Mouse (Mus musculus) fibroblast of lung, adult 2 months (primary cell): Measurements from ENCODE around the gene Crybg2.

Experiments
- DNase-seq: peaks from one replicate; pipeline ENCODE4 v3.0.0-alpha.2; 2011; ENCODE audit warnings: low read depth

Gene Crybg2

DNA sequence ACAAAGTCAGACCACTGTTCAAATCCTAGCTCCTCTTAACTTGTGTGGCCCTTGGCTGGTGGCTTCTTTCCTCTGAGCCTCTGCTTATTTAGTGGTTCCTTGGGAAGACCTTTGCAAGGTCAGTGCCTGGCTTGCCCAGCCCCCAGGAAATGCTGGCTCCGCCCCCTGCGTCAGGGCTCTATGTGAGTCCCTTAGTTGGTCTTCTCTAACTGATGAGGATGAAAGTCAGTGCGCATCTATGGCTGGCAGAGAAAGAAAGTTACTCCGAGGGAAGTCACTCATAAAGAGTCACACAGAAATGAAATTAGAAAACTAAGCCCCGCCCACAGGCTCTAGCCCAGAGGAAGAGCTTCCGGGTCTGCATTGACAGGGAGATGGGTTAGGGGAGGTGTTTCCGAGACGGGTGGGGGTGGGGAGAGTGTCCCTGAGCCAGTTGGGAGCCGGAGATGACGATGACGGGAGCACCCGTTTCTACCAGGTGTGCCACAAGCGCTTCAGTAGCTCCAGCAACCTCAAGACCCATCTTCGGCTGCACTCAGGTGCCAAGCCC is 2.4 kb upstream of the Crybg2 start:
- no peak for DNase-seq

DNA sequence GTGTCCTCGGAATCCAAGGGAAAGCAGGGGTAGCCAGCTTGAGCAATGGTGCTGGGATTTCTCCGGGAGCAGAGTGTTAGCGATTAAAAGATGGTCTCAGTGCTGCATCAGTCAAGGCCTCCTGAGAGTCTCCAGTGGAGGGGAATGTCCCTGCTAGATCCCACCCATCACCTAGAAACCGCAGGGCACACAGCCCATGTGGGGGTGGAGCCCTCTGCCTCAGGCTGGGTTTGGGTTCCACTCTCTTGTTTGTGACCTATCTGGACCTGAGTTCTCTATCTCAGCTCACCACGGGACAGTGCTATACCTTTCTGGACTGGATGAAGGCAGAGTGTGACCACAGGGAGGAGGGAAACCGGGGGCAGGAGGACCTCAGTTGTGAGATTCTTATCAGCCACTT is 1.7 kb upstream of the Crybg2 start:
- DNase-seq = no peak

DNA sequence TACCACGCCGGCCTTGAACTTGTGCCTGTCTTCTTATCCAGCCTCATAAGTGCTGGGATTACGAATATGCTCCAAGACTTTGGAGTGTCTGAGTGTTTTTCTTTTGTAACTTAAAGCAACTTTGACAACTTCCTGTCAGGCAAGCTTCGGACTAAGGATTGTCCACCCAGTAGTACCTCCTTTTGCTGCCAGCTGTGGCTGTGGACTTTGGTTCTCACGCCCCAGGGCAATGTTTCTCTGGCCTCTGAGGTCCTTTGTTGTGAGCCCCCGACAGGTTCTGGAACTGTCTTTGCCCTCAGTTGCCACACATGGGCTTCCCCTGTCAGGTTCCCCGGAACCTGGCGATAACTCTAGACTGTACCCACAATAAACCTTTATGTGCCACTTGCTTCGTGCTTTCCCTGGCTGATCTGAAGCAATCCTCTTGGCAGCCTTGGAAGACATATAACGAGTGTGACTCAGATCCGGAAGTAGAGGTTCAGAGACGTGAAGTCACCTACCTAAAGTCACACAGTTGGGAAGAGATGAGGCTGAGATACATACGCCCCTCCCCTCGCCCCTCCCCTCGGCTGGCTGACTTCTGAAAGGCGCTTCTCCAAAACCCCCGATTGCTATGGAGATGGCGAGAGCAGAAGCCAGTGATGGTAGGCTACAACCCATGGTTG is 683 bp downstream of the Crybg2 start:
- no peak for DNase-seq

- no peak for DNase-seq
Measured at GRCm38 (mm10) chr4:134061944-134062446, 1.4 kb downstream of the Crybg2 start.

DNA sequence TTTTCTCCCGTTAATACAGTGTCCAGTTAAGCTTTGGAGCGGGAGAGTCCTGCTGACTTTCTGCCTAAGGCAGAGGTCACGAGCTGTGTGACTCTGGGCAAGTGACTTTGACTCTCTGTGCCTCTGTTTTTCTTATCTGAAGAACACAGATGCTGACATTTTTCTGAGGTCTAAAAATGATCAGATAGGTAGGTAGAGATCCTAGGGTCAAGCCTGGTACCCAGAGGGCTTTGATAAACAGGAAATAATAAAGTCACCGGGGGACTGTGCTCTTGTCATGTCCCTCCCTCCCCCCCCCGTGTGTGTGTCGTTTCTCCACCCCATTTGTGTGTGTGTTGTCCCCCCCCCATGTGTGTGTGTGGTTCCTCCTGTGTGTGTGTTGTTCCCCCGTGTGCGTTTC is 1.9 kb downstream of the Crybg2 start:
- DNase-seq = no peak

GRCm38 (mm10) chr4:134065431-134066004 is 4.9 kb downstream of the Crybg2 start:
- no peak for DNase-seq

GRCm38 (mm10) chr4:134067383-134067782 is 6.8 kb downstream of the Crybg2 start:
- no peak for DNase-seq

- DNase-seq = no peak
Measured at GRCm38 (mm10) chr4:134067833-134068544, 7.4 kb downstream of the Crybg2 start.

- DNase-seq = no peak
Measured at GRCm38 (mm10) chr4:134068793-134069580, 8.4 kb downstream of the Crybg2 start.

GRCm38 (mm10) chr4:134078694-134079093 is 18.1 kb downstream of the Crybg2 start:
- no peak for DNase-seq

- no peak for DNase-seq
Measured at GRCm38 (mm10) chr4:134080674-134081073, 20.1 kb downstream of the Crybg2 start.

- DNase-seq = no peak
Measured at GRCm38 (mm10) chr4:134081730-134082386, 21.2 kb downstream of the Crybg2 start.

GRCm38 (mm10) chr4:134082460-134082859 is 21.8 kb downstream of the Crybg2 start:
- DNase-seq = no peak

- no peak for DNase-seq
Measured at GRCm38 (mm10) chr4:134084999-134085398, 24.4 kb downstream of the Crybg2 start.

GRCm38 (mm10) chr4:134087412-134087811 is 26.8 kb downstream of the Crybg2 start:
- DNase-seq = no peak

DNA sequence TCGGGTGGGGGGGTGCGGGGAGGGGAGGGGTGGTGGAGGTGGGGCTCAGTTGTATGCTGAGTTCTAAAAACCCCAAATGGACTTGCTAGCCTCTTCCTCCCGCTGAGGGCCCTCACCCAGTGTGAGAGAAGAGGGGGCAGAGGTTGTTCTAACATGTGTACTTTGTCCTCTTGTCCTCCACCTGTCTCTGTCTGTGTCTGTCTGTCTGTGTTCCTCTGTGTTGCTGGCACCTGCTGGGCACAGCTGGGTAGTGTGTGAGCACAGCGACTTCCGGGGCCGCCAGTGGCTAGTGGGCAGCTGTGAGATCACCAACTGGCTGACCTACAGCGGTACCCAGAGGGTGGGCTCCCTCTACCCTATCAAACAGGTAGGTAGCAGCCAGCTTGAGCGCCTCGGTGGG is 28.4 kb downstream of the Crybg2 start:
- no peak for DNase-seq

DNA sequence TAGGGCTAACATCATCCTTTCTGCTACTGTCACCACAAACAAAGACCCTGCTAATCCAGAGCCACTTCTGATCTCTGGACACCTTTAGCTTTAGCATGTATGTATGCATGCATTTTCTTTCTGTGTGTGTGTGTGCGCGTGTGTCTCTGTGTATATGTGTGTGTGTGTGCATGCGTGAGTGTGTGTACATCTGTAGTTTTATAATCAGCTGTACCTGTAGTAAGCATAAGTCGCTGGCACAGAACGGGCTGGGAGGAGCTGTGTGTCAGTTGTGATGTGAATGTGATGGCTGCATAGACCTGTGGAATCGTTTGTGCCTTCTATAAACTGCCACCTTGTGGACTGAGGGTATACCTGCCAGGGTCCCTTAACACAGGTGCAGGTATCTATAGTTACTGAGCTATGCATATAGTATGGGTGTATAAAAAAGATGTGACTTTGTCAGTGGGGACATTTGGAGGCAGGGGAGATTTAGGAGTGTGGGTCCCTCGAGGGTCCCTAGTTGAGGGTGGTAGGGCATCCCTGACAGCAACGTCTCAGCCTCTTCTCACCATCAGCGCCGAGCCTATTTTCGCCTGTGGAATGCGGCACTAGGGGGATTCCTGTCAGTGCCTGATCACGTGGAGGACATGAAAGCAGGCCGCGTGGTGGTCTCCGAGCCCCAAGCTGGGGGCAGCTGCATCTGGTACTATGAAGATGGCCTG is 30.1 kb downstream of the Crybg2 start:
- DNase-seq = no peak

- no peak for DNase-seq
Measured at GRCm38 (mm10) chr4:134091225-134091529, 30.6 kb downstream of the Crybg2 start.

DNA sequence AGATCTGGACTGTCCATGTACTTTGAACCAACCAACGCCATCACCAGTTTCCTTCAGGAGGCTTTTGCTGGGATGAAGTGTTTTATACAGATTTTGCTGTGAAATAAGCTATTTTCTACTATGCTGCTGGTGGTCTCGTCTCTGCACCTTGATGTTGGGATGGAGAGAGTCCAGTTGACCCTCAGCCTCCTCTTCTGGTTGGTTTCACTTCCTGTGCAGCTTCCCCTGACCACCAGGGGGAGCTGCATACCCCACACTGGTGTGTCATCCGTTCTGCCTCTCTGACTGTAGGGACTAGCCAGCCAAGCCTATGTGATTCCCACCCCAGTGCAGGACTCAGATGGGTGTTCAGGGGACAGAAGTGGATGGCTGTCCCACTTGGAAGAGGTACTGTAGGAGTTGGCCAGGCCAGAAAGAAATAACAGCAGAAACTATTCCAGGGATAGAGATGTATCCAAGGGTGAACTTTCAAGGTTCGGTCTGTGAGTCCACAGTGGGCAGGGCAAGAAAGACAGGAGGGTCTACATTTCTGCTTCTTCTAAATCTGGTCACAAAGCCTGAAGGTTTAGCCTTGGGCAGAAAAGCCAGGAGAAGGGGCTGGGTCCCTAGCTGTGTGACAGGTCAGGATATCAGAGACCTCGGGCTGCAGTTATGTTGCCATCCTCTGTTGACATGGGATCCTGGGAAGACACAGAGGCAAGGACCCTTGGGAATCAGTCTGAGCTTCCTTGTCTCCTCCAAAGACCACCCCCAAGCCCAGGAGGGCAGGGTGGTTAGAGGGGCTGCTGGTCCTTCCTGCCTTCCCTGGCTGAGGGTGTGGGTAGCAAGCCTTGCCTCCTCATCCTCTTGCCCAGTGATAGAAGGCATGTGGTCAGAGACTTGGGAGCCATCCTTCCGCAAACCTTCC is 32.0 kb downstream of the Crybg2 start:
- DNase-seq = no peak

DNA sequence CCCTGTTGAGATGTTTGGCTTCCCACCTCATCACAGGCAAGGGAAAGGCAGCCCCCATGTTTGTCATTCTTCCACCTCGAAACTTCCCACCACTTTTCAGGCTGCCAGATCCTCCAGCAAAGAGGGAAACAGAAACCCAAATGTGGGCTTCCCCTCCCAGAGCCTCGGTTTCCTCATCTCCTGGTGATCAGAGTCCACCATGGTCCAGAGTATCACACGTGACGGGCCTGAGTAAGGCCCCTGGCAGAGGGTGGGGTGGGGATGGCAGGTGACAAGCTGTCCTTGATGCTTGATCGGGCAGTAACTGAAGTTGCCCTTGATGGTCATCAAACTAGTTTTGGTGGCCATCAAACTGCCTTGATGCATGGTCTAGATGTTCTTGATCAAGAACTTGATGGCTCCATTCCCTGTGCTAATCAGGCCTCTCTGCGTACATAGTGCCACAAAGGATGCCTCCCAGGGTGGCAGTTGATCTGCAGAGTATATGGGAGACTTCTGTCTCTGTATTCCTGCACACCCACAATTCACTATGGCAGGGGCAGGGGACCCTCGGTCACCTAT is 33.5 kb downstream of the Crybg2 start:
- no peak for DNase-seq
